Mouse (Mus musculus): Measurements from ENCODE around the gene Nanos1.

Nanos1 gene

GRCm38 (mm10) chr19:60789452-60789851 lies 33.7 kb downstream of the Nanos1 start:
- no peak for DNase-seq

GRCm38 (mm10) chr19:60789919-60790506 lies 34.2 kb downstream of the Nanos1 start:
- DNase-seq = no peak

DNA sequence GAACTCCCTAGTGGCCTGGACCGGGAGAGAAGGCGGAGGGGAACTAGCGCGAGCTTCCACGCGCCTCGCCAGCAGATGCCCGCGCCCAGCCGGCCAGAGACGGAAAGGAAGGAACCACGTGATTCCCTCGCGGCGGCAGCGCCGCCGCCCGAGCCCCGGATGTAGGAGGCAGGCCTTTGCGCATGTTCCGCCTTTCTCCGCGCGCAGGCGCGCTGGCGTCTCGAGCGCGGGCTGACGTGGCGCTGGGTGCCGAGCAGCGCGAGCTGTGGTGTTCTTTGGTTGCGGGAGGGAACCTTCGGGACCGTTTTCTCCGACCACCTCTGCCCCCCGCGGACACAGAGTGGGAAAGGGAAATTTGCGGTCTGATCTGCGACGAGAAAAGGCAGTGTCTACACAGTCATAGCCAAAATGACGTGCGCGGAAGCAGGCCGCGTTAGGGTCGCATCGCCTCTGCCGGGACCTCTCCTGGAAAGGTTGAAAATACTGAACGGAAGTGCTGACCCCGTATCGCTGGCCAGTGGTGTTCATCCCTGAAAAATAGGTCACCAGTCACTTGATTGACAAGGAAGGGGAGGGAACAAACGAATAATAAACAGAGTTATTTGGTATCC lies 34.9 kb downstream of the Nanos1 start, which contains the start of gene Eif3a:
Gene Eif3a, minus strand, starts transcription at position 108 of the 611 bp plus-strand sequence.
- peak; percentile 94 for DNase-seq

GRCm38 (mm10) chr19:60791164-60791563 lies 35.4 kb downstream of the Nanos1 start:
- DNase-seq = no peak

GRCm38 (mm10) chr19:60793170-60793707 lies 37.5 kb downstream of the Nanos1 start:
- no peak for DNase-seq

DNA sequence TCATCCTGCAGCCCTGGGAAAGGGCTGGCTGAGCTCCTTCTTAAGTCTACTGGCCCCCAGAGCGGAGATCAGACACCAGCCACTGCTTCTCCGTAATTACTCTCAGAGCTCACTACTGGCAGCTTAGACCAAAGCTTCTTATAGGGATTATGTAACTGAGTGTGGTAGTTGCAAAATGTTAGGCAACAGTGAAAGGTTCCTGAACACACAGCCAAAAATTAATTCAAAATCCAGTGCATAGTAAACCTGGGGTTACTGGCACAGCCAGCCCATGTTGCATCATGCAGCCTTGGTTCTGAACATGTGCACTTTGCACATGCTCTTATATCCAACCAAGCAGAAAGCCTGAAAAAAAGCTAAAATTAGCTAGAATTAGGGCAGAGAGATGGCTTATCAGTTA lies 39.5 kb downstream of the Nanos1 start:
- DNase-seq = no peak

GRCm38 (mm10) chr19:60797415-60797814 lies 41.6 kb downstream of the Nanos1 start:
- DNase-seq = no peak

DNA sequence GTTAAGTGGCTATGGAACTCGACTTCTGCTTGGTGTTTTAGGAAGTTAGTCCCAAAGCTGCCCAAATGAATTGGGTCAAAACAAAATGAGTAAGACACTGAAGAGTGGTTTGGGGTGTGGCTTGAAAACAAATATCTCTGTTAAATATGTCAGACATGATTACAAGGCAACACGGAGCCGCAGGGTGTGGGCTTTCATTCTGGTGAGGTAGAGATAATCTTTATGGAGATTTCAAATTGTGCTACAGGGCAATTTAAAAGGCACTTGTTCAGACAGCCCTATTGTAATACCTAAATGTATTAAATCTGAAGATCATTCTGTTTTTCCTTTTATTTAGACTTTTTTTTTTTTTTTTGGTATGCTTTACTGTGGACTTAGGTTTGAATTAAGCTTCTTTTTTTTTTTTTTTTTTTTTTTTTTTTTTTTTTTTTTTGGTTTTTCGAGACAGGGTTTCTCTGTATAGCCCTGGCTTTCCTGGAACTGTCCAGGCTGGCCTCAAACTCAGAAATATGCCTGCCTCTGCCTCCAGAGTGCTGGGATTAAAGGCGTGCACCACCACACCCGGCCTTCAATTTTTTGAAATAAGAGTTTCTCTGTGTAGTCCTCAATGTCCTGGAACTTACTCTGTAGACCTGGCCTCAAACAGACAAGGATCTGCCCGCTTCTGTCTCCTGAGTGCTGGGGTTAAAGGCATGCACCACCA lies 44.2 kb downstream of the Nanos1 start:
- no peak for DNase-seq

- DNase-seq = no peak
Observed at GRCm38 (mm10) chr19:60804903-60805302, 49.1 kb downstream of the Nanos1 start.

All from cerebellum, adult 8-10 months (tissue).